Mouse (Mus musculus) adrenal gland, postnatal 10 days (tissue): ENCODE measurements around the gene Klc4. TPM values are rescaled to one million over a fixed set of nuclear protein-coding genes. Genes with fewer than 3 reads are reported as not detected.

Source experiments
- DNase-seq: peaks from one replicate; pipeline ENCODE4 v3.0.0; 2021; ENCODE audit warnings: mixed read lengths
- total RNA-seq, 2 experiments: library from RNA; stranded (reverse); gene quantifications; 2 replicates each; pipeline ENCODE4 v1.2.3; 2021

Klc4 gene
- total RNA-seq, 2 experiments from 2014 or later = 31.9 to 34.9 TPM

DNA sequence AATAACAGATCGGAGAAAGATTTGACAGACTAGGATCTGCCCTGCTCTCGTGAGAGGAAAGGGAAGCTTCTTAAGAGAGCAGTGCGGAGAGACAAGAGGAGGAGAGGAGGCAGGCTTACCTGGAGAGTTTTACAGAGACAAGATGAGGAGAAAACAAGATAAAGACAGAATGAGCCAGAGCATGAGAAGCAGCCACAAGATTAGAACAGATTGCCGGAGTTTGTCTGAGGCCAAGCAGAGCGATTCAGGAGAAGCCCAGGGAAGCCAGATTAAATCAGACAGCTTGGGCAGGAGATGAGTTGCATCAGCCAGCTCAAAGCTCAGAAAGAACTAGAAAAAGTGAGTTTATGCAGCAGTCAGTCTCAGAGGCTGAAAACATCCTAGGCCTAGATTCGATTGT is 56.9 kb downstream of the Klc4 start:
- DNase-seq = no peak

- DNase-seq = no peak
Observed at GRCm38 (mm10) chr17:46588173-46588572, 57.6 kb downstream of the Klc4 start.

- no peak for DNase-seq
Observed at GRCm38 (mm10) chr17:46586327-46586726, 59.5 kb downstream of the Klc4 start.

Other genes starting within 250 kb of the Klc4 start
- gene Crip3, start 217.1 kb downstream of the Klc4 start, total RNA-seq = under 1 TPM; 0.39 to 1.00 TPM
- 10 to 100 TPM in 1 of 2 experiments, 1 to 10 TPM in 1; 5.4 to 14.6 TPM for gene Slc22a7, start 207.6 kb downstream of the Klc4 start, total RNA-seq
- 1 to 10 TPM; 1.2 to 2.2 TPM for gene Ttbk1, start 158.3 kb downstream of the Klc4 start, total RNA-seq
- 1 to 10 TPM; 5.7 to 6.1 TPM for gene Dnph1, start 149.3 kb downstream of the Klc4 start, total RNA-seq
- gene Cul9, start 99.6 kb downstream of the Klc4 start, total RNA-seq = 10 to 100 TPM; 14.3 to 22.9 TPM
- gene Srf, start 89.8 kb downstream of the Klc4 start, total RNA-seq = 10 to 100 TPM; 33.6 to 37.6 TPM
- 10 to 100 TPM; 19.6 to 21.4 TPM for gene Ptk7, start 16.5 kb downstream of the Klc4 start, total RNA-seq
- gene Mrpl2, start 207 bp upstream of the Klc4 start, total RNA-seq = 100 to 1,000 TPM; 142 to 147 TPM
- gene Cul7, start 4.3 kb upstream of the Klc4 start, total RNA-seq = 10 to 100 TPM; 48.5 to 61.7 TPM
- 10 to 100 TPM; 24.0 to 27.1 TPM for gene Rrp36, start 28.3 kb upstream of the Klc4 start, total RNA-seq
- gene Mea1, start 32.8 kb upstream of the Klc4 start, total RNA-seq = 10 to 100 TPM; 88.1 to 90.3 TPM
- gene Klhdc3, start 34.9 kb upstream of the Klc4 start, total RNA-seq = 100 to 1,000 TPM in 1 of 2 experiments, 10 to 100 TPM in 1; 97.0 to 110 TPM
- 10 to 100 TPM; 43.7 to 49.7 TPM for gene Ppp2r5d, start 59.1 kb upstream of the Klc4 start, total RNA-seq
- gene Pex6, start 65.4 kb upstream of the Klc4 start, total RNA-seq = 10 to 100 TPM; 67.8 to 81.8 TPM
- gene Gnmt, start 83.1 kb upstream of the Klc4 start, total RNA-seq = 10 to 100 TPM; 18.0 to 54.7 TPM
- gene Cnpy3, start 106.2 kb upstream of the Klc4 start, total RNA-seq = 10 to 100 TPM; 42.2 to 46.5 TPM
- gene Ptcra, start 117.7 kb upstream of the Klc4 start, total RNA-seq = not detected
- 10 to 100 TPM; 68.3 to 72.5 TPM for gene 2310039H08Rik, start 126.6 kb upstream of the Klc4 start, total RNA-seq
- 10 to 100 TPM; 84.3 to 99.2 TPM for gene Rpl7l1, start 136.7 kb upstream of the Klc4 start, total RNA-seq
- 10 to 100 TPM; 15.2 to 19.0 TPM for gene Bicral, start 212.5 kb upstream of the Klc4 start, total RNA-seq
- gene Tbcc, start 244.7 kb upstream of the Klc4 start, total RNA-seq = 10 to 100 TPM; 21.6 to 23.3 TPM